Mouse (Mus musculus) urinary bladder, postnatal 0 days (tissue): ENCODE measurements around the gene H2-T23. TPM values are rescaled to one million over a fixed set of nuclear protein-coding genes. Genes with fewer than 3 reads are reported as not detected.

Experiments
- polyA plus RNA-seq: library from polyadenylated mRNA; unstranded; fragments of >200 nt; fragmentation: Nextera tagmentation; extraction: Ambion mirVana; gene quantifications from 2 replicates; pipeline ENCODE4 v1.2.1, GENCODE M21; 2015

H2-T23 gene
- 31.2 and 41.0 TPM in 2 replicates for polyA plus RNA-seq

GRCm38 (mm10) chr17:36032351-36032875, at the start of gene H2-T23:
Gene H2-T23, minus strand, starts transcription at chr17:36032855.

GRCm38 (mm10) chr17:36058362-36058761, 25.7 kb upstream of the H2-T23 start, which contains the start of gene Gm11127:
Gene Gm11127, minus strand, starts transcription at chr17:36058371.

GRCm38 (mm10) chr17:36042610-36043169, 10.0 kb upstream of the H2-T23 start, which contains the start of the genes H2-T22 and Gm6034:
Gene H2-T22, minus strand, starts transcription at chr17:36042747.
Gene Gm6034, plus strand, starts transcription at chr17:36042961.

GRCm38 (mm10) chr17:36020191-36021073, 12.2 kb downstream of the H2-T23 start, which contains the start of gene H2-T24:
Gene H2-T24, minus strand, starts transcription at chr17:36020560.

Other genes starting within 250 kb of the H2-T23 start
- gene Ier3, start 211.2 kb downstream of the H2-T23 start, polyA plus RNA-seq, result 165 and 168 TPM in 2 replicates
- 123 and 125 TPM in 2 replicates for gene Flot1, start 209.6 kb downstream of the H2-T23 start, polyA plus RNA-seq
- 388 and 491 TPM in 2 replicates for gene Tubb5, start 194.5 kb downstream of the H2-T23 start, polyA plus RNA-seq
- gene Mdc1, start 191.3 kb downstream of the H2-T23 start, polyA plus RNA-seq, result 2.9 and 3.6 TPM in 2 replicates
- gene Nrm, start 171.5 kb downstream of the H2-T23 start, polyA plus RNA-seq, result 29.7 and 38.5 TPM in 2 replicates
- gene Ppp1r18, start 167.3 kb downstream of the H2-T23 start, polyA plus RNA-seq, result 80.2 and 88.5 TPM in 2 replicates
- 15.8 and 18.3 TPM in 2 replicates for gene Dhx16, start 153.0 kb downstream of the H2-T23 start, polyA plus RNA-seq
- 12.6 and 13.9 TPM in 2 replicates for gene 2310061I04Rik, start 135.4 kb downstream of the H2-T23 start, polyA plus RNA-seq
- 19.0 and 19.2 TPM in 2 replicates for gene Atat1, start 122.8 kb downstream of the H2-T23 start, polyA plus RNA-seq
- 78.1 and 88.8 TPM in 2 replicates for gene Mrps18b, start 116.5 kb downstream of the H2-T23 start, polyA plus RNA-seq
- 13.6 and 15.3 TPM in 2 replicates for gene Ppp1r10, start 116.4 kb downstream of the H2-T23 start, polyA plus RNA-seq
- gene Abcf1, start 63.1 kb downstream of the H2-T23 start, polyA plus RNA-seq, result 44.1 and 56.8 TPM in 2 replicates
- 32.5 and 34.2 TPM in 2 replicates for gene Gnl1, start 53.0 kb downstream of the H2-T23 start, polyA plus RNA-seq
- gene Prr3, start 52.6 kb downstream of the H2-T23 start, polyA plus RNA-seq, result 11.1 and 12.2 TPM in 2 replicates
- gene H2-T24, start 12.3 kb downstream of the H2-T23 start, polyA plus RNA-seq, result 2.4 and 2.6 TPM in 2 replicates
- 32.7 and 34.7 TPM in 2 replicates for gene H2-T22, start 9.9 kb upstream of the H2-T23 start, polyA plus RNA-seq
- 0.10 TPM in 1 of 2 replicates, not detected in the other for gene Gm6034, start 10.1 kb upstream of the H2-T23 start, polyA plus RNA-seq
- gene Gm11127, start 25.5 kb upstream of the H2-T23 start, polyA plus RNA-seq, result not detected in 2 replicates
- not detected in 2 replicates for gene Gm19684, start 88.8 kb upstream of the H2-T23 start, polyA plus RNA-seq
- gene Gm7030, start 96.6 kb upstream of the H2-T23 start, polyA plus RNA-seq, result not detected in 2 replicates
- not detected in 2 replicates for gene Gm8909, start 135.7 kb upstream of the H2-T23 start, polyA plus RNA-seq
- not detected in 2 replicates for gene H2-T3, start 157.4 kb upstream of the H2-T23 start, polyA plus RNA-seq
- gene Rpp21, start 225.2 kb upstream of the H2-T23 start, polyA plus RNA-seq, result 85.5 and 95.5 TPM in 2 replicates
- 7.5 TPM in 2 replicates for gene Trim39, start 239.4 kb upstream of the H2-T23 start, polyA plus RNA-seq